Mouse (Mus musculus) B cell, adult 67 days (primary cell): ENCODE measurements around the gene Rbms3. TPM values are rescaled to one million over a fixed set of nuclear protein-coding genes. Genes with fewer than 3 reads are reported as not detected.

Experiments used
- total RNA-seq, 2 experiments: library from RNA; stranded (reverse); gene quantifications; 4 replicates each; pipeline ENCODE4 v1.2.4; 2023

Gene Rbms3
- not detected for total RNA-seq

DNA sequence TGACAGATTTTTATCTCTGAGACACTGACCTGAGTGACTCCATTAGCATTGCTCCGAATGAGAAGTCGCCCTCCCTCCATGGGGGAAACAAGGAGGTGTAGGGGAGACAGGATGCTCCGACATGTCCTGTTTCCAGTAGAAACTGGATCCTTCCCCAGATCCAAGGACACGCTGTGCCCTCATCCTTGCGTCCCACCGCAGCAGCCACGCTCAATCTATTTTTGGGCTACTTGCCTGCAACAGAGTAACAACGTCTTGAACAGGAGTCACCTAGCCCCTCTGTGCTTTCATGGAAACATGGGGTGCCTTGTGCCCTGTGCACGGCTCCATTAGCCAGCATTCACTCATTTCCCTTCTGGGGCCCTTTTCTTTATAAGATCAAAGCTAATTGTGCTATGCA is at the start of gene Rbms3:
TSS of gene Rbms3 (minus strand) at position 143 of the 400 bp plus-strand sequence.

